Comparison of ENCODE assay signal across 28 mouse cellular contexts in genomic region chr3:105088638-105089037, GRCm38 (mm10). TPM values are rescaled to one million over a fixed set of nuclear protein-coding genes. Genes with fewer than 3 reads are reported as not detected.
DNase-seq lines count a peak whose midpoint lies in the region; ATAC-seq and TF ChIP-seq lines count a peak whose summit lies in the region.
"Had no signal": no experiment of that assay in that cellular context is flagged by ENCODE, and none has a peak within 500 bp of the region (broad histone marks: within the 10 kb centered on the region; RNA-seq: fewer than 3 reads in every experiment).

No protein-coding gene starts in this region.

- no peak overlapping the region for H3K4me3 ChIP-seq in kidney, adult 2 months (ENCODE audit: insufficient read depth, low read depth, low read length)
- no peak overlapping the region for H3K4me3 ChIP-seq in midbrain, embryonic 11.5 days (ENCODE audit: low read depth, low read length)
- no peak overlapping the region for H3K4me3 ChIP-seq in midbrain, embryonic 13.5 days (replicated peaks)
- H3K4me3 ChIP-seq: embryonic facial prominence, embryonic 10.5 days; embryonic facial prominence, embryonic 12.5 days; forebrain, embryonic 13.5 days; forebrain, embryonic 15.5 days had no signal

- intact Hi-C loops in heart, postnatal 36 days (cut with DNase I), result no loop called here

- no peak for TF ChIP-seq CTCF in kidney, adult 2 months (conservative IDR thresholded peaks at IDR 0.05; ENCODE audit: insufficient read depth, insufficient read length, low read depth, low read length)

- no peaks in the 10 kb centered on the region for H3K9me3 ChIP-seq in midbrain, embryonic 11.5 days (ENCODE audit: control insufficient read depth, low read length)
- no peaks in the 10 kb centered on the region for H3K9me3 ChIP-seq in midbrain, embryonic 13.5 days
- H3K9me3 ChIP-seq: embryonic facial prominence, embryonic 10.5 days; embryonic facial prominence, embryonic 12.5 days; forebrain, embryonic 13.5 days; forebrain, embryonic 15.5 days; G1E had no signal

- H3K27ac ChIP-seq in kidney, adult 2 months (ENCODE audit: insufficient read depth, low read depth, low read length), result no peak overlapping the region
- no peak overlapping the region for H3K27ac ChIP-seq in midbrain, embryonic 11.5 days (ENCODE audit: low read depth, low read length)
- no peak overlapping the region for H3K27ac ChIP-seq in midbrain, embryonic 13.5 days
- H3K27ac ChIP-seq: embryonic facial prominence, embryonic 10.5 days; embryonic facial prominence, embryonic 12.5 days; forebrain, embryonic 13.5 days; forebrain, embryonic 15.5 days had no signal

- no peak overlapping the region for H3K4me2 ChIP-seq in midbrain, embryonic 11.5 days
- no peak overlapping the region for H3K4me2 ChIP-seq in midbrain, embryonic 13.5 days (replicated peaks)
- H3K4me2 ChIP-seq: embryonic facial prominence, embryonic 12.5 days; forebrain, embryonic 13.5 days; forebrain, embryonic 15.5 days had no signal

- peaks cover 4% of the 10 kb centered on the region; the same call in 1 of the 2 replicates for H3K4me1 ChIP-seq in kidney, adult 2 months (ENCODE audit: control insufficient read depth, insufficient read depth, low read length)
- H3K4me1 ChIP-seq in midbrain, embryonic 11.5 days (ENCODE audit: control insufficient read depth, insufficient read depth, low read length), result no peaks in the 10 kb centered on the region
- peaks cover 6% of the 10 kb centered on the region; the same call in 1 of the 2 replicates for H3K4me1 ChIP-seq in midbrain, embryonic 13.5 days (replicated peaks)
- H3K4me1 ChIP-seq: embryonic facial prominence, embryonic 10.5 days; embryonic facial prominence, embryonic 12.5 days; forebrain, embryonic 13.5 days; forebrain, embryonic 15.5 days had no signal

- no peaks in the 10 kb centered on the region for H3K36me3 ChIP-seq in kidney, adult 2 months (ENCODE audit: control insufficient read depth, insufficient read depth, low read length)
- no peaks in the 10 kb centered on the region for H3K36me3 ChIP-seq in midbrain, embryonic 11.5 days (ENCODE audit: control insufficient read depth, insufficient read depth, low read length)
- no peaks in the 10 kb centered on the region for H3K36me3 ChIP-seq in midbrain, embryonic 13.5 days
- H3K36me3 ChIP-seq: embryonic facial prominence, embryonic 10.5 days; embryonic facial prominence, embryonic 12.5 days; forebrain, embryonic 15.5 days; G1E had no signal

- WGBS in kidney, adult 2 months, result 69% methylated on average over 2 of the region's 2 CpGs
- WGBS in midbrain, embryonic 11.5 days, result 76% methylated on average over 2 of the region's 2 CpGs
- WGBS in midbrain, embryonic 13.5 days, result 82% methylated on average over 2 of the region's 2 CpGs

- DNase-seq in heart, adult 11 months, result peak; percentile 83
- no peak for DNase-seq in heart, postnatal 36 days
- DNase-seq in kidney, adult 2 months, result peak; percentile 32
- no peak for DNase-seq in kidney, postnatal 4 days
- DNase-seq in midbrain, embryonic 11.5 days (ENCODE audit: low spot score, missing footprints), result peak; percentile 64
- DNase-seq: adrenal gland, adult 8-10 months; adrenal gland, postnatal 14 days; adrenal gland, postnatal 36 days; B cell, adult 2 months; cerebellum, adult 11-12 months; cerebellum, adult 2 months; cerebellum, adult 9-10 months; cerebellum, postnatal 10 days; cerebellum, postnatal 25 days had no signal

- no peak for TF ChIP-seq POLR2A in kidney, adult 2 months (IDR thresholded peaks at IDR 0.05; ENCODE audit: low read depth, low read length)

- no peak overlapping the region for H3K9ac ChIP-seq in midbrain, embryonic 11.5 days (ENCODE audit: low read length)
- no peak overlapping the region for H3K9ac ChIP-seq in midbrain, embryonic 13.5 days (replicated peaks)
- H3K9ac ChIP-seq: embryonic facial prominence, embryonic 12.5 days; forebrain, embryonic 13.5 days; forebrain, embryonic 15.5 days had no signal

- H3K27me3 ChIP-seq in kidney, adult 2 months (replicated peaks; ENCODE audit: control insufficient read depth, insufficient read depth, low read length), result no peaks in the 10 kb centered on the region
- no peaks in the 10 kb centered on the region; the same call in 1 of the 2 replicates for H3K27me3 ChIP-seq in midbrain, embryonic 11.5 days (ENCODE audit: control insufficient read depth, insufficient read depth, low read length)
- no peaks in the 10 kb centered on the region for H3K27me3 ChIP-seq in midbrain, embryonic 13.5 days
- H3K27me3 ChIP-seq: CH12.LX; embryonic facial prominence, embryonic 12.5 days; forebrain, embryonic 13.5 days; forebrain, embryonic 15.5 days; Patski had no signal

- ATAC-seq in midbrain, embryonic 11.5 days (ENCODE audit: low FRiP score), result no peak
- ATAC-seq in midbrain, embryonic 13.5 days, result no peak
- ATAC-seq: activated CD4-positive, CD25-positive, alpha-beta regulatory T cell, adult 4 months; CD4-positive, CD25-positive, alpha-beta regulatory T cell, adult 4 months; forebrain, embryonic 13.5 days; forebrain, embryonic 15.5 days; Patski had no signal

RNA-seq across cellular contexts. Expression of gene 4930564D02Rik, which starts 22.0 kb away (rescaled TPM):
- total RNA-seq in heart, postnatal 36 days (2021), result not detected
- polyA plus RNA-seq in kidney, adult 2 months (2012; rRNA removed), result not detected in 2 replicates
- not detected in 2 replicates for polyA plus RNA-seq in midbrain, embryonic 11.5 days (2014; fragmentation: Nextera tagmentation; extraction: Ambion mirVana)
- not detected in 2 replicates for polyA plus RNA-seq in midbrain, embryonic 13.5 days (2015; fragmentation: Nextera tagmentation; extraction: Ambion mirVana)
- total RNA-seq: adrenal gland, adult 18-20 months; adrenal gland, adult 8-10 months; adrenal gland, postnatal 14 days; adrenal gland, postnatal 36 days; CH12.LX; G1E had no signal
- polyA plus RNA-seq: activated CD4-positive, CD25-positive, alpha-beta regulatory T cell, adult 4 months; CD4-positive, CD25-positive, alpha-beta regulatory T cell, adult 4 months; cerebellum, adult 2 months; cortical plate, adult 2 months; embryonic facial prominence, embryonic 10.5 days; embryonic facial prominence, embryonic 12.5 days; embryonic facial prominence, embryonic 14.5 days; forebrain, embryonic 11.5 days; forebrain, embryonic 13.5 days; forebrain, embryonic 15.5 days; G1E; Patski had no signal

RNA-seq across cellular contexts. Expression of gene Cttnbp2nl, which starts 35.7 kb away (rescaled TPM):
- 10 to 100 TPM; 18.9 to 19.6 TPM for total RNA-seq in heart, postnatal 36 days (2021)
- polyA plus RNA-seq in kidney, adult 2 months (2012; rRNA removed), result 3.6 and 4.2 TPM in 2 replicates
- 47.4 and 51.4 TPM in 2 replicates for polyA plus RNA-seq in midbrain, embryonic 11.5 days (2014; fragmentation: Nextera tagmentation; extraction: Ambion mirVana)
- polyA plus RNA-seq in midbrain, embryonic 13.5 days (2015; fragmentation: Nextera tagmentation; extraction: Ambion mirVana), result 63.6 and 66.7 TPM in 2 replicates
- polyA plus RNA-seq: activated CD4-positive, CD25-positive, alpha-beta regulatory T cell, adult 4 months had no signal

Comparison
In these comparisons a context has a peak if more than half of its experiments do, and no peak if none do; other contexts are left out.
1. DNase-seq: peak in heart, adult 11 months (single experiment), kidney, adult 2 months (single experiment) and midbrain, embryonic 11.5 days (single experiment); none in heart, postnatal 36 days (0 of 2) and kidney, postnatal 4 days (0 of 2).